Mouse (Mus musculus) frontal cortex, adult (tissue): ENCODE results near the gene Dars2.
A peak's percentile ranks its signal among the peaks of the same experiment; 100 is the strongest.

Source experiments
- ATAC-seq: cut with Nextera tagmentation; 2 replicates; pipeline ENCODE4 v1.9.2; 2017; ENCODE audit warnings: mild to moderate bottlenecking, moderate library complexity, mixed read lengths; ENCODE audit not compliant: low TSS enrichment

The Dars2 gene

GRCm38 (mm10) chr1:161070352-161071271, at the start of gene Dars2, which contains the start of gene Cenpl:
Gene Dars2, minus strand, starts transcription at chr1:161070658.
Gene Cenpl, plus strand, starts transcription at chr1:161070713.
- peak; percentile 98 for ATAC-seq

- no peak for ATAC-seq
These were observed 44.1 kb upstream of the Dars2 start for GRCm38 (mm10) chr1:161114591-161114990.

GRCm38 (mm10) chr1:161109216-161109615, 38.8 kb upstream of the Dars2 start:
- ATAC-seq, result no peak

- ATAC-seq, result no peak
These were observed 33.4 kb upstream of the Dars2 start for GRCm38 (mm10) chr1:161103842-161104241.

GRCm38 (mm10) chr1:161099721-161100405, 29.4 kb upstream of the Dars2 start:
- ATAC-seq, result no peak

- no peak for ATAC-seq
These were observed 6.8 kb upstream of the Dars2 start for GRCm38 (mm10) chr1:161077243-161077642.

GRCm38 (mm10) chr1:161076238-161076637, 5.8 kb upstream of the Dars2 start:
- ATAC-seq, result no peak

GRCm38 (mm10) chr1:161071272-161071620, 788 bp upstream of the Dars2 start:
- ATAC-seq, result no peak

GRCm38 (mm10) chr1:161063351-161063750, 7.1 kb downstream of the Dars2 start:
- no peak for ATAC-seq

- ATAC-seq, result no peak
These were observed 13.3 kb downstream of the Dars2 start for GRCm38 (mm10) chr1:161057164-161057563.

GRCm38 (mm10) chr1:161046972-161047371, 23.5 kb downstream of the Dars2 start:
- no peak for ATAC-seq

GRCm38 (mm10) chr1:161041261-161042020, 29.0 kb downstream of the Dars2 start:
- ATAC-seq, result no peak

- no peak for ATAC-seq
These were observed 29.6 kb downstream of the Dars2 start for GRCm38 (mm10) chr1:161040855-161041254.

GRCm38 (mm10) chr1:161040426-161040770, 30.1 kb downstream of the Dars2 start:
- ATAC-seq, result no peak

GRCm38 (mm10) chr1:161039741-161040425, 30.6 kb downstream of the Dars2 start:
- ATAC-seq, result no peak

GRCm38 (mm10) chr1:161038968-161039721, 31.3 kb downstream of the Dars2 start:
- no peak for ATAC-seq

- ATAC-seq, result no peak
These were observed 32.5 kb downstream of the Dars2 start for GRCm38 (mm10) chr1:161038004-161038403.

GRCm38 (mm10) chr1:161037599-161037998, 32.9 kb downstream of the Dars2 start:
- ATAC-seq, result no peak

- no peak for ATAC-seq
These were observed 33.4 kb downstream of the Dars2 start for GRCm38 (mm10) chr1:161037026-161037425.

GRCm38 (mm10) chr1:161036411-161036841, 34.0 kb downstream of the Dars2 start:
- ATAC-seq, result no peak
